11 mouse cellular contexts compared by ENCODE assay signal in genomic region chr9:21558366-21558765, GRCm38 (mm10). TPM values are rescaled to one million over a fixed set of nuclear protein-coding genes. Genes with fewer than 3 reads are reported as not detected.
DNase-seq lines count a peak whose midpoint lies in the region; ATAC-seq lines count a peak whose summit lies in the region.
"Had no signal": no experiment of that assay in that cellular context is flagged by ENCODE, and none has a peak within 500 bp of the region (broad histone marks: within the 10 kb centered on the region; RNA-seq: fewer than 3 reads in every experiment).

No protein-coding gene starts in this region.

- no peak overlapping the region for H3K4me2 ChIP-seq in lung, embryonic 15.5 days
- H3K4me2 ChIP-seq in heart, embryonic 11.5 days = no peak overlapping the region; the same call in 1 of the 2 replicates
- no peak overlapping the region for H3K4me2 ChIP-seq in stomach, embryonic 16.5 days (ENCODE audit: low read depth, low read length)
- H3K4me2 ChIP-seq: embryonic facial prominence, embryonic 13.5 days had no signal

- no peak overlapping the region for H3K4me3 ChIP-seq in lung, embryonic 15.5 days
- no peak overlapping the region for H3K4me3 ChIP-seq in heart, embryonic 11.5 days (ENCODE audit: low read depth, low read length)
- H3K4me3 ChIP-seq in stomach, embryonic 16.5 days (replicated peaks; ENCODE audit: low read length) = no peak overlapping the region
- no peak overlapping the region for H3K4me3 ChIP-seq in forebrain, embryonic 10.5 days
- H3K4me3 ChIP-seq: embryonic facial prominence, embryonic 13.5 days; myocyte had no signal

- DNase-seq in lung, adult 18-20 months = no peak
- peak; percentile 82 for DNase-seq in liver
- no peak for DNase-seq in forebrain, embryonic 10.5 days (ENCODE audit: extremely low spot score, low spot score)
- DNase-seq in B cell, adult 2 months = no peak
- DNase-seq: thymus, postnatal 14 days had no signal

- WGBS in lung, embryonic 15.5 days = 62% methylated on average over 4 of the region's 4 CpGs
- WGBS in heart, embryonic 11.5 days (ENCODE audit: insufficient replicate concordance) = 50% methylated on average over 4 of the region's 4 CpGs
- 66% methylated on average over 4 of the region's 4 CpGs for WGBS in stomach, embryonic 16.5 days
- 92% methylated on average over 4 of the region's 4 CpGs for WGBS in forebrain, embryonic 10.5 days

- no peaks in the 10 kb centered on the region for H3K27me3 ChIP-seq in lung, embryonic 15.5 days
- no peaks in the 10 kb centered on the region for H3K27me3 ChIP-seq in heart, embryonic 11.5 days (ENCODE audit: control insufficient read depth, insufficient read depth, low read length)
- no peaks in the 10 kb centered on the region for H3K27me3 ChIP-seq in stomach, embryonic 16.5 days (ENCODE audit: control insufficient read depth, insufficient read depth, low read length)
- H3K27me3 ChIP-seq in forebrain, embryonic 10.5 days (ENCODE audit: poor library complexity, severe bottlenecking) = no peaks in the 10 kb centered on the region
- H3K27me3 ChIP-seq: embryonic facial prominence, embryonic 13.5 days had no signal

- H3K27ac ChIP-seq in lung, embryonic 15.5 days = no peak overlapping the region
- peak overlapping the region; percentile 85 for H3K27ac ChIP-seq in heart, embryonic 11.5 days (ENCODE audit: low read depth, low read length)
- H3K27ac ChIP-seq in stomach, embryonic 16.5 days (ENCODE audit: low read length) = no peak overlapping the region
- H3K27ac ChIP-seq in forebrain, embryonic 10.5 days = no peak overlapping the region
- H3K27ac ChIP-seq: embryonic facial prominence, embryonic 13.5 days had no signal

- peak; percentile 54; the same call in 1 of the 2 replicates for ATAC-seq in lung, embryonic 15.5 days (ENCODE audit: borderline replicate concordance, extremely low read depth, low FRiP score, low TSS enrichment)
- peak; percentile 91 for ATAC-seq in heart, embryonic 11.5 days (replicated peaks; ENCODE audit: insufficient number of reproducible peaks, low FRiP score, low TSS enrichment)
- peak; percentile 86 for ATAC-seq in stomach, embryonic 16.5 days (ENCODE audit: insufficient read depth, low FRiP score)
- ATAC-seq in inflammation-experienced regulatory T-cells, adult 6 months = no peak

- H3K36me3 ChIP-seq in lung, embryonic 15.5 days = 0 out of 2 replicates have a peak, but pooled peaks cover 2% of the 10 kb centered on the region
- peaks cover 10% of the 10 kb centered on the region for H3K36me3 ChIP-seq in heart, embryonic 11.5 days (ENCODE audit: control insufficient read depth, insufficient read depth, low read length)
- peaks cover 8% of the 10 kb centered on the region; the same call in 1 of the 2 replicates for H3K36me3 ChIP-seq in stomach, embryonic 16.5 days (ENCODE audit: control insufficient read depth, insufficient read depth, low read length)
- peaks cover 84% of the 10 kb centered on the region for H3K36me3 ChIP-seq in forebrain, embryonic 10.5 days (replicated peaks)

- no peak overlapping the region for H3K9ac ChIP-seq in lung, embryonic 15.5 days
- no peak overlapping the region for H3K9ac ChIP-seq in heart, embryonic 11.5 days (ENCODE audit: low read depth, low read length)
- no peak overlapping the region for H3K9ac ChIP-seq in stomach, embryonic 16.5 days (ENCODE audit: low read length)
- H3K9ac ChIP-seq: embryonic facial prominence, embryonic 13.5 days had no signal

- H3K9me3 ChIP-seq in lung, embryonic 15.5 days = no peaks in the 10 kb centered on the region
- H3K9me3 ChIP-seq in heart, embryonic 11.5 days (replicated peaks; ENCODE audit: control insufficient read depth, low read length) = no peaks in the 10 kb centered on the region
- H3K9me3 ChIP-seq in stomach, embryonic 16.5 days (replicated peaks; ENCODE audit: control insufficient read depth, low read length) = no peaks in the 10 kb centered on the region
- no peaks in the 10 kb centered on the region for H3K9me3 ChIP-seq in forebrain, embryonic 10.5 days
- H3K9me3 ChIP-seq: embryonic facial prominence, embryonic 13.5 days had no signal

- no peaks in the 10 kb centered on the region for H3K4me1 ChIP-seq in lung, embryonic 15.5 days
- peaks cover 28% of the 10 kb centered on the region for H3K4me1 ChIP-seq in heart, embryonic 11.5 days (ENCODE audit: control insufficient read depth, insufficient read depth, low read length)
- H3K4me1 ChIP-seq in stomach, embryonic 16.5 days (ENCODE audit: control insufficient read depth, insufficient read depth, low read length) = peaks cover 3% of the 10 kb centered on the region; the same call in 1 of the 2 replicates
- peaks cover 6% of the 10 kb centered on the region; the same call in 1 of the 2 replicates for H3K4me1 ChIP-seq in forebrain, embryonic 10.5 days

RNA-seq across cellular contexts. Expression of gene Carm1, which starts 11.7 kb away (rescaled TPM):
- 43.7 and 47.3 TPM in 2 replicates for polyA plus RNA-seq in lung, embryonic 15.5 days (2015; fragmentation: Nextera tagmentation; extraction: Ambion mirVana)
- polyA plus RNA-seq in heart, embryonic 11.5 days (2014; fragmentation: Nextera tagmentation; extraction: Ambion mirVana) = 44.0 and 47.2 TPM in 2 replicates
- polyA plus RNA-seq in stomach, embryonic 16.5 days (2015; fragmentation: Nextera tagmentation; extraction: Ambion mirVana) = 15.6 and 16.1 TPM in 2 replicates
- 10 to 100 TPM in 1 of 3 experiments, 1 to 10 TPM in 2; 5.3 to 11.0 (median 7.0) TPM for polyA plus RNA-seq in inflammation-experienced regulatory T-cells, adult 6 months (2017; shearing (Covaris generic))
- 58.3 and 59.8 TPM in 2 replicates for polyA plus RNA-seq in forebrain, embryonic 10.5 days (2016; fragmentation: Nextera tagmentation; extraction: Ambion mirVana)

RNA-seq across cellular contexts. Expression of gene AB124611, which starts 32.4 kb away (rescaled TPM):
- 3.2 and 3.9 TPM in 2 replicates for polyA plus RNA-seq in lung, embryonic 15.5 days (2015; fragmentation: Nextera tagmentation; extraction: Ambion mirVana)
- polyA plus RNA-seq in heart, embryonic 11.5 days (2014; fragmentation: Nextera tagmentation; extraction: Ambion mirVana) = 1.5 and 1.7 TPM in 2 replicates
- polyA plus RNA-seq in stomach, embryonic 16.5 days (2015; fragmentation: Nextera tagmentation; extraction: Ambion mirVana) = 5.9 and 6.0 TPM in 2 replicates
- 10 to 100 TPM; 49.9 to 71.1 (median 57.8) TPM for polyA plus RNA-seq in inflammation-experienced regulatory T-cells, adult 6 months (2017; shearing (Covaris generic))
- 4.4 and 5.1 TPM in 2 replicates for polyA plus RNA-seq in forebrain, embryonic 10.5 days (2016; fragmentation: Nextera tagmentation; extraction: Ambion mirVana)

RNA-seq across cellular contexts. Expression of gene Timm29, which starts 34.2 kb away (rescaled TPM):
- polyA plus RNA-seq in lung, embryonic 15.5 days (2015; fragmentation: Nextera tagmentation; extraction: Ambion mirVana) = 28.4 and 29.5 TPM in 2 replicates
- 29.5 and 34.0 TPM in 2 replicates for polyA plus RNA-seq in heart, embryonic 11.5 days (2014; fragmentation: Nextera tagmentation; extraction: Ambion mirVana)
- 19.9 and 22.9 TPM in 2 replicates for polyA plus RNA-seq in stomach, embryonic 16.5 days (2015; fragmentation: Nextera tagmentation; extraction: Ambion mirVana)
- polyA plus RNA-seq in inflammation-experienced regulatory T-cells, adult 6 months (2017; shearing (Covaris generic)) = 1 to 10 TPM; 3.0 to 5.6 (median 3.4) TPM
- polyA plus RNA-seq in forebrain, embryonic 10.5 days (2016; fragmentation: Nextera tagmentation; extraction: Ambion mirVana) = 31.4 and 32.3 TPM in 2 replicates

RNA-seq across cellular contexts. Expression of gene Yipf2, which starts 34.3 kb away (rescaled TPM):
- 28.8 and 29.7 TPM in 2 replicates for polyA plus RNA-seq in lung, embryonic 15.5 days (2015; fragmentation: Nextera tagmentation; extraction: Ambion mirVana)
- 10.9 and 11.8 TPM in 2 replicates for polyA plus RNA-seq in heart, embryonic 11.5 days (2014; fragmentation: Nextera tagmentation; extraction: Ambion mirVana)
- polyA plus RNA-seq in stomach, embryonic 16.5 days (2015; fragmentation: Nextera tagmentation; extraction: Ambion mirVana) = 34.0 and 39.4 TPM in 2 replicates
- polyA plus RNA-seq in inflammation-experienced regulatory T-cells, adult 6 months (2017; shearing (Covaris generic)) = 10 to 100 TPM; 12.4 to 26.5 (median 18.1) TPM
- 19.0 and 20.4 TPM in 2 replicates for polyA plus RNA-seq in forebrain, embryonic 10.5 days (2016; fragmentation: Nextera tagmentation; extraction: Ambion mirVana)

RNA-seq across cellular contexts. Expression of gene Tmed1, which starts 48.3 kb away (rescaled TPM):
- 119 and 123 TPM in 2 replicates for polyA plus RNA-seq in lung, embryonic 15.5 days (2015; fragmentation: Nextera tagmentation; extraction: Ambion mirVana)
- 79.8 and 80.9 TPM in 2 replicates for polyA plus RNA-seq in heart, embryonic 11.5 days (2014; fragmentation: Nextera tagmentation; extraction: Ambion mirVana)
- polyA plus RNA-seq in stomach, embryonic 16.5 days (2015; fragmentation: Nextera tagmentation; extraction: Ambion mirVana) = 78.5 and 80.6 TPM in 2 replicates
- 1 to 10 TPM; 3.2 to 6.3 (median 5.8) TPM for polyA plus RNA-seq in inflammation-experienced regulatory T-cells, adult 6 months (2017; shearing (Covaris generic))
- polyA plus RNA-seq in forebrain, embryonic 10.5 days (2016; fragmentation: Nextera tagmentation; extraction: Ambion mirVana) = 116 and 119 TPM in 2 replicates
